Mouse (Mus musculus): ENCODE measurements around the gene Lpin1. TPM values are rescaled to one million over a fixed set of nuclear protein-coding genes. Genes with fewer than 3 reads are reported as not detected.
A peak's percentile ranks its signal among the peaks of the same experiment; 100 is the strongest.

The Lpin1 gene
- polyA plus RNA-seq, 1 experiment, result 258 TPM

DNA sequence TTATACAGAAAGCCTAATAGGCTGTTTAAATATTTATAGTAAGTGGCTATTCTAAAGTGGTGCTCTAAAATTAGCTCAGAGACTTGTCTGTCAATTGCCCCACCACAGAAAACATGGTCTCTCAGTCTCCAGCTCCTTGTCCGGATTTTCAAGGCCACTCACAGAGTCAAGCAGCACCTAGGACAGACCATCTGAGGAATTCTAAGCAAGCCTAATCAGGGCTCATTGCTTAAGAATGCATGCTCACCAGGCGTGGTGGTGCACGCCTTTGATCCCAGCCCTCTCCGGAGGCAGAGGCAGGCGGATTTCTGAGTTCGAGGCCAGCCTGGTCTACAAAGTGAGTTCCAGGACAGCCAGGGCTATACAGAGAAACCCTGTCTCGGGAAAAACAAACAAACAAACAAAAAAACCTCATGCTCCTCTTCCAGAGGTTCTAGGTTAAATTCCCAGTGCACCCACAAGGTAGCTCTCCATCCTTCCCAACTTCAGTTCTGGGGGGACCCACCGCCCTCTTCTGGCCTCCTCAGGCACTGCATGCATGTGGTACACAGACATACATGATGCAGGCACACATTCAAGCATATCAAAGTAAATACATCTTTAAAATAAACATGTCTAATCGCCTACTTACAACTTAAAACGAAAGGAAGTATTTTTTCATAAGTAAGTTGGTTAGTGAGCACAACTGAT lies 40.2 kb downstream of the Lpin1 start:
- Histone ChIP-seq H3K4me3 (ENCODE audit: insufficient read depth, low read depth, low read length) (no peak overlapping the region), H3K27ac (replicated peaks; ENCODE audit: low read depth, low read length) (no peak overlapping the region)

GRCm38 (mm10) chr12:16568936-16569650 lies 41.7 kb downstream of the Lpin1 start:
- Histone ChIP-seq H3K4me3 (ENCODE audit: insufficient read depth, low read depth, low read length) (no peak overlapping the region), H3K4me1 (ENCODE audit: control insufficient read depth, insufficient read depth, insufficient read length, low read length) (peaks cover 2% of the 10 kb centered on the region; the same call in 1 of the 2 replicates), H3K27ac (replicated peaks; ENCODE audit: low read depth, low read length) (peak overlapping the region; percentile 31)

More for the DNA sequence above, 40.2 kb downstream of the Lpin1 start:
- H3K4me1 ChIP-seq (ENCODE audit: control insufficient read depth, insufficient read depth, insufficient read length, low read length), result peaks cover 2% of the 10 kb centered on the region; the same call in 1 of the 2 replicates

DNA sequence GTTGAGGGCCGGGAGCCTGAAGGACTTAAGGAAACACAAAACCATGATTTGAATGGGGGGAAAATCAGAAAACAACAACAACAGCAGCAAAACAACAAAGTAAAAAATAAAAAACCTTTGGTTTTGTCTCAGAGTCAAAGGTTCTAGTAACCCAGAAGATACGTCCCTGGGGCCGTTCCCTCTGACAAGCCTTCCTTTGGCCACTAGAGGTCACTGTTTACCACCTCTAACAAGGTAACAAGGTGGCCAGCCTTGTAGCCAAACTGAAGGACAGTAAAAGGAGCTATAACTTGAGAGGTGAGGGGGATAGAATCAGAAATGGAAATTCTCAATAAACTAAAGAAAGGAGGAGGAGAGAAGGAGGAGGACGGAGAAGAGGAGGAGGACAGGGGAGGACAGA lies 42.3 kb downstream of the Lpin1 start:
- Histone ChIP-seq H3K4me1 (ENCODE audit: control insufficient read depth, insufficient read depth, insufficient read length, low read length) (peaks cover 2% of the 10 kb centered on the region; the same call in 1 of the 2 replicates), H3K27ac (replicated peaks; ENCODE audit: low read depth, low read length) (peak overlapping the region; percentile 31), H3K4me3 (ENCODE audit: insufficient read depth, low read depth, low read length) (no peak overlapping the region)

DNA sequence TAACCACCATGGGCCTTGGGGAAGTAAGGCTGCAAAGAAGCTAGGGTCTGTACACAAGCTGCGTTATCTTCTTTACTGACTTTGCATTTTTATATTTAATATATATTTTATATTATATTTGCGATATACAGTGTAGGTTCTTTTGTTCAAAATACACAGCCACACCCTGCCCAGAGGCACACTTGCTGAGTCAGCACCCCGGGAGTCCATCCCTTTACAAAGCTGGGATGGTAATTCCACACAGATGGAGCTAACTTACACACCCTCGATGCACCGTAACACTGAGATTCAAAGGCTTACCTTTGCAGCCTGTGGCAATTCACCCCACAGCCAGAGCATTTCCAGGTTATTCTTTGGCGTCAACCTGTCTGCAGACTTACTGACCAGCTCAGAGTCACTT lies 42.7 kb downstream of the Lpin1 start:
- Histone ChIP-seq H3K4me1 (ENCODE audit: control insufficient read depth, insufficient read depth, insufficient read length, low read length) (peaks cover 2% of the 10 kb centered on the region; the same call in 1 of the 2 replicates), H3K4me3 (ENCODE audit: insufficient read depth, low read depth, low read length) (no peak overlapping the region), H3K27ac (replicated peaks; ENCODE audit: low read depth, low read length) (no peak overlapping the region)

GRCm38 (mm10) chr12:16563427-16563826 lies 47.3 kb downstream of the Lpin1 start:
- H3K4me3 ChIP-seq (ENCODE audit: insufficient read depth, low read depth, low read length), result no peak overlapping the region
- no peaks in the 10 kb centered on the region for H3K4me1 ChIP-seq (ENCODE audit: control insufficient read depth, insufficient read depth, insufficient read length, low read length)
- H3K27ac ChIP-seq (replicated peaks; ENCODE audit: low read depth, low read length), result no peak overlapping the region

- H3K4me1 ChIP-seq (ENCODE audit: control insufficient read depth, insufficient read depth, insufficient read length, low read length), result no peaks in the 10 kb centered on the region
- H3K27ac ChIP-seq (replicated peaks; ENCODE audit: low read depth, low read length), result no peak overlapping the region
- no peak overlapping the region for H3K4me3 ChIP-seq (ENCODE audit: insufficient read depth, low read depth, low read length)
Observed at GRCm38 (mm10) chr12:16562647-16563046, 48.1 kb downstream of the Lpin1 start.

DNA sequence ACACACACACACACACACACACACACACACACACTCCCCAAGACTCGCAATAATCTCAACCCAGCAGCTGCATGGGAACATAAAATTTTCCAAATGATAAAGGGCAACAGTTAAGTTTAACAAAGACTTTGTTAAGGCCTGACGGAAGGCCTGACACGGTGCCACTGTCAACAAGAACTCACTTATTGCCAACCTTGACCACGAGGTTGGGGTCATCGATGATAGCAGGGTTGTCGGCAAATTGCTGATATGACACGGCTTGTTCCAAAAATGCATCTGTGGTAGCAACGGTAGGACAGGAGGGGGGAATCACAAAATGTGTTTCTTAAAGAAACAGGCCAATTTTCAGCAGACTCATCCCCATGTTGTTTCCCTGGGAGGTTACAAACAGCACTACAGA lies 48.6 kb downstream of the Lpin1 start:
- Histone ChIP-seq H3K27ac (replicated peaks; ENCODE audit: low read depth, low read length) (no peak overlapping the region), H3K4me1 (ENCODE audit: control insufficient read depth, insufficient read depth, insufficient read length, low read length) (no peaks in the 10 kb centered on the region), H3K4me3 (ENCODE audit: insufficient read depth, low read depth, low read length) (no peak overlapping the region)

DNA sequence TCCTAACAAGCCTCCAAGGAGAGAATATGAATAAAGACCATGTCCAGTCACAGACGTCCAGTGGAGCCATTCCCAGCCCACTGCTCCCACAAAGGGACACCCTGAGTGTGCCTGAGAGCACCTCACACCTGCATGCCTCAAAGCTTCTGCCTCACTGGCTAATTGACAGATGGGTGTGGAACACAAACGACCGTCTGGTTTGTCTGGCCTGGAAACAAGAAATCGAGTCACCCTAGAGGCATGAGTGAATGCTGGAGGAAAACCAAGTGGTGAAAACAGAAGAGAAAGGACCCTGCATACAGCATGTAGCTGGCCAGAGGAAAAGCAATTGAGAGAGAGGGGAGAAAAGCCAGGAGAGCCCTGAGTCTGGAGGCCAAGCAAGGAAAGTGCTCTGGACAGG lies 53.5 kb downstream of the Lpin1 start:
- no peaks in the 10 kb centered on the region for H3K4me1 ChIP-seq (ENCODE audit: control insufficient read depth, insufficient read depth, insufficient read length, low read length)
- no peak overlapping the region for H3K4me3 ChIP-seq (ENCODE audit: insufficient read depth, low read depth, low read length)
- no peak overlapping the region for H3K27ac ChIP-seq (replicated peaks; ENCODE audit: low read depth, low read length)

GRCm38 (mm10) chr12:16554171-16554570 lies 56.6 kb downstream of the Lpin1 start:
- Histone ChIP-seq H3K4me1 (ENCODE audit: control insufficient read depth, insufficient read depth, insufficient read length, low read length) (no peaks in the 10 kb centered on the region), H3K4me3 (ENCODE audit: insufficient read depth, low read depth, low read length) (no peak overlapping the region), H3K27ac (replicated peaks; ENCODE audit: low read depth, low read length) (no peak overlapping the region)

DNA sequence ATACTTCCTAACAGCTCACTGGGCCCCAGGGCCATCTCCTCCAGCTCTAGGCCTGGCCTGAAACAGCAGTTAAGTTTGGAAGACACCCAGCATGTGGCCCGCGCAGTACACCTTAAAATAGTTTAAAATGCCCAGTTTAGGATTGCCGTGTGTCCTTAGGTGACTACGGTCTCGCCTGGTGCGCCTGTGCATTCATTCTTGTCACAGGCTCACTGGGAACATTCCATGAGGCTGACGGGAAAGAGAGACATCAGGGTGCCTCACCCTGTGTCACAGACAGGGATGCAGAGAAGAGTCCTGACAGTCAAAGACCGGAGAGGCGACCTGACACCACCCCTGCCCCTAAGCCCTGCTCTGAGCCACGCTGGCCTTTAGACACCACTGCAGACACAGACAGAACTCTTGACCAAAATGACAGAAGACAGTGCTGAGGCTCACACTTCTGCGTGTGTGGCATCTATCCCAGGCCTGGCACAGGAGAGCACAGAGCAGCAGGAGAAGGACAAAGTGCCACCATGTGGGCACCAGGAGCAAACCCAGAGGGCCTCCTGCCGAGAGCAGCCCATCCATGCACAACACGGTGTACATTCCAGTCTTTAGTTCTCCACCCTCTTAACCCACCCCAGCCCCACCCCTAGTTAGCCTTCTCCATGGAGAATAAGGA lies 58.5 kb downstream of the Lpin1 start:
- Histone ChIP-seq H3K4me3 (ENCODE audit: insufficient read depth, low read depth, low read length) (no peak overlapping the region), H3K27ac (replicated peaks; ENCODE audit: low read depth, low read length) (no peak overlapping the region), H3K4me1 (ENCODE audit: control insufficient read depth, insufficient read depth, insufficient read length, low read length) (no peaks in the 10 kb centered on the region)

DNA sequence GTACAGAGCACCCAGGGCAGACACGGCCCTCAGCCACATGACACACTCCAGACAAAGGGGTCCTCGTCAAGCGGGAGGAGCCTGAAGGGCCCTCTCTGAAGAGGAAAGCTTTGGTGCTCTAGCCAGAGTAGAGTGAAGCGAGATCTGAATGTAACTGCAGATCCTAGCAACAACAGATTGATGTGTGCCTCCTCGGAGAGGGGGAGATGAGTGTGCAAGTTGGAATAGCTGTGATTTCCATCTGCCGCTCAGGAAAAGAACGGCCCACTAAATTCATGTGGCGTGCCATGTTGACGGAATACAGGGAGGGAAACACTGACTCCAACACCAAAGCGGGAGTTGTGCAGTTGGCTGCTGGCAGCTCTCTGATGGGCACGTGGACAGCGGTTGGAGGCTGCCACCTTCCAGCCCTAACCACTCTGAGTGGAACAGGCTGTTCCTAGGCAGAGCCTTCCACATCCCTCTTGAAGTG lies 59.7 kb downstream of the Lpin1 start:
- no peak overlapping the region for H3K4me3 ChIP-seq (ENCODE audit: insufficient read depth, low read depth, low read length)
- no peaks in the 10 kb centered on the region; the same call in 1 of the 2 replicates for H3K4me1 ChIP-seq (ENCODE audit: control insufficient read depth, insufficient read depth, insufficient read length, low read length)
- no peak overlapping the region for H3K27ac ChIP-seq (replicated peaks; ENCODE audit: low read depth, low read length)

DNA sequence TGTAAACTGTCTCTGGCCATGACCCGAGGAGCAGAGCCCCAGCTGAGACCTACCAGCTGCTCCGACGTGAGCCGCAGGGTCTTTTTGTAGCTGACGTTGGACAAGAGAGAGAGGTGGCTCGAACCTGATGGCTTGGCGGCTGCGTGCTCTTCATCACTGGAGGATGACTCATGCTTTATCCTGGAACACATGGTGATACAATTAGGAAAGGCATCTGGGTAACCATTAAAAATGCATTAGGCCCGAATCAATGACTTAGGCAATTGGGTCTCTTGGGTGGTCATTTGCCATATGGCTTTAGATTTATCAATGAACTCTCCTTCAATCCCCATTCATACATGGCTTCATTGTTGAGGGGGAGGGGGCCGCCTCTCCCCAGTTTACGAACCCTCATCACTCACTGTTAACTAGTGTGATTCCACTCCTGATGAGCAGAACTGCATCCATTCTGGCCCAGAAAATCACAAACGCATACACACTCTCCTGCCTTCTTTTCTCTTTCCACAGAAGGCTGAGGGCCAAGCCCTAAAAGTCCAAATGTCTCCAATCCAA lies 61.9 kb downstream of the Lpin1 start:
- Histone ChIP-seq H3K27ac (replicated peaks; ENCODE audit: low read depth, low read length) (no peak overlapping the region), H3K4me3 (ENCODE audit: insufficient read depth, low read depth, low read length) (no peak overlapping the region), H3K4me1 (ENCODE audit: control insufficient read depth, insufficient read depth, insufficient read length, low read length) (no peaks in the 10 kb centered on the region; the same call in 1 of the 2 replicates)

DNA sequence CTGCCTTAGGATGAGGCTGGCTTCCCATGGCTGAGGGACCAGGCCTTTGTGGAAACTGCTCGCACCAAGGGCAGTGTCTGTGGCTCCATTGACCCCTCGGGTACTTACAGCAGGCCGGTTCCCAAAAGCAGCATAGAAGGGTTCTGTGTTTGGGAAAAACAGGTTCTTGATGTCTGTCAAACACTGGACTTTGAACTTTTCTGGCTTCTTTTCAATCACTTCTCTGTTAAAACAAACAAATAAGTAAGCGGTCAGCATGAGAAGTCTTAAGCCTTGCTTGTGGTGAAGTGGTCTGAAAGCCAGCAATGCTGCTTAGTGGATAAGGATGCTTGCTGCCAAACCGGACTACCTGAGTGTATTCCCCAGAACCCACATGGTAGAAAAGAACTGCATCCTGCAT lies 69.2 kb downstream of the Lpin1 start:
- Histone ChIP-seq H3K4me3 (ENCODE audit: insufficient read depth, low read depth, low read length) (no peak overlapping the region), H3K4me1 (ENCODE audit: control insufficient read depth, insufficient read depth, insufficient read length, low read length) (no peaks in the 10 kb centered on the region; the same call in 1 of the 2 replicates), H3K27ac (replicated peaks; ENCODE audit: low read depth, low read length) (no peak overlapping the region)

DNA sequence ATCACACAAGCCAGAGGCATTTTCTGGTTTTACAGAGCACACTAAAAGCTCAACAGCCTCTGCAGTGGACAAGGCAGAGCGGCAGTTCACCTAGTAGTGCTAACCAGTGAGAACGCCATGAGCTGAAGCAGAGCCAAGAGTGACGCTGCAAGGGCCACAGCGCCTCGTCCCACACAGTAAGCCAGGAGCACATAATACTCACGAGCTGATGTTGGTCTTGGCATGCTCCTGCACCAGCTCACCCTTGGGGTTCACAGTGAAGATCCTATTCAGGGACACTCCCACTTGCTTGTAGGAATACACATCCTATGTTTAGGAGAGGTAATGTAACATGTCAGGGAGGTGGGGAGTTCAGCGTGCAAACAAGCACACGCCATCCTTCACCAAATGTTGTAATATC lies 70.1 kb downstream of the Lpin1 start:
- Histone ChIP-seq H3K4me1 (ENCODE audit: control insufficient read depth, insufficient read depth, insufficient read length, low read length) (no peaks in the 10 kb centered on the region), H3K27ac (replicated peaks; ENCODE audit: low read depth, low read length) (no peak overlapping the region), H3K4me3 (ENCODE audit: insufficient read depth, low read depth, low read length) (no peak overlapping the region)

- no peak overlapping the region for H3K27ac ChIP-seq (replicated peaks; ENCODE audit: low read depth, low read length)
Observed at GRCm38 (mm10) chr12:16539965-16540661, 70.7 kb downstream of the Lpin1 start.

More at GRCm38 (mm10) chr12:16539965-16540661, 70.7 kb downstream of the Lpin1 start:
- no peak overlapping the region for H3K4me3 ChIP-seq (ENCODE audit: insufficient read depth, low read depth, low read length)
- H3K4me1 ChIP-seq (ENCODE audit: control insufficient read depth, insufficient read depth, insufficient read length, low read length), result no peaks in the 10 kb centered on the region

Data from brown adipose tissue, adult 24 weeks (tissue).